Mouse (Mus musculus): ENCODE data around the gene Bhlhe40. TPM values are rescaled to one million over a fixed set of nuclear protein-coding genes. Genes with fewer than 3 reads are reported as not detected.

Gene Bhlhe40
- total RNA-seq (2023): 63.0 TPM

DNA sequence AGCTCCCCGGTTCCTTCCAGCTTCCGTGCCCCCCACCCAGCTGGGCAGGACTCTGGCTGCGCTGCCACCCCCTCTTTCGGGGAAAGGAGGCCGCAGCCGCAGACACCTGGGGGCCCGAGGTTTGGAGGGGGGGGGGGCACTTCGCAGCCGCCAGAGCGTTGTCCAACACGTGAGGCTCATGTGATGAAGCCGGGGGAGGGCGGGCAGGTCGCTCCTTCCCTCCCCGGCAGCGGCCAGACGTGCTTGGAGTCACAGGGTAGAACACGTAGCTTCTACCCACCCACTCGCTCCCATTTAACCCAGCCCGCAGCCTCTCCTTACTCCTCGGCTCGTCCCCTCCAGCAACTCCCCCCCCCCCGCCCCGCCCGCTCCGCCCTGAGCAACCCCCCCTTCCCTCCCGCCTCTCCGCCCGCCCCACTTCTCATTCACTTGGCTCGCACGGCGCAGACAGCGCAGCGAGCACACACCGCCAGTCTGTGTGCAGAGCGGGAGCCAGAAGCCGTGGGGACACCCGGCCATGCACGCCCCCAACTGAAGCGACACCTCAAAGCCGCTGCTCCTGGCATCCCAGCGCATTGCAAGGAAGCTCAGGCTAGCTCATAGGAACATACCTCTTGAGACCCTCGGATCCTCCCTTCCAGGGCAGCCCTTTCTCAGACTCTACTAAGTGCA is at the start of gene Bhlhe40:
TSS of gene Bhlhe40 (plus strand) at position 424 of the 672 bp plus-strand sequence.

Other genes with a start within 250 kb of the Bhlhe40 start
- gene Arl8b, start 122.5 kb downstream of the Bhlhe40 start, total RNA-seq (2023): 58.4 TPM
- gene Edem1, start 168.0 kb downstream of the Bhlhe40 start, total RNA-seq (2023): 132 TPM

All from CD4-positive naive resting alpha-beta T cell, adult 76 days (primary cell).